Mouse (Mus musculus) layer of hippocampus, postnatal 36 days (tissue): ENCODE measurements around the gene Dmgdh. TPM values are rescaled to one million over a fixed set of nuclear protein-coding genes. Genes with fewer than 3 reads are reported as not detected.

Experiments
- DNase-seq, 2 experiments: peaks; one replicate each; pipeline ENCODE4 v3.0.0; 2022
- total RNA-seq, 2 experiments: library from RNA; stranded (reverse); gene quantifications; 2 replicates each; pipeline ENCODE4 v1.2.3; 2021

The Dmgdh gene
- total RNA-seq, 2 experiments from 2014 or later = 0.20 to 0.32 TPM

- DNase-seq = no peak
These were observed 37.0 kb downstream of the Dmgdh start for GRCm38 (mm10) chr13:93711226-93711625.

GRCm38 (mm10) chr13:93712362-93712761, 38.1 kb downstream of the Dmgdh start:
- no peak for DNase-seq

- no peak for DNase-seq
These were observed 39.6 kb downstream of the Dmgdh start for GRCm38 (mm10) chr13:93713826-93714225.

- DNase-seq = no peak
These were observed 42.9 kb downstream of the Dmgdh start for GRCm38 (mm10) chr13:93717113-93717512.

- DNase-seq = peak; percentile 55 to 70
These were observed 44.7 kb downstream of the Dmgdh start for GRCm38 (mm10) chr13:93718948-93719347.

- peak; percentile 15 to 18 for DNase-seq
These were observed 47.7 kb downstream of the Dmgdh start for GRCm38 (mm10) chr13:93721916-93722315.

GRCm38 (mm10) chr13:93723455-93723854, 49.2 kb downstream of the Dmgdh start:
- DNase-seq = no peak

GRCm38 (mm10) chr13:93724206-93724605, 50.0 kb downstream of the Dmgdh start:
- no peak for DNase-seq

- no peak for DNase-seq
These were observed 61.0 kb downstream of the Dmgdh start for GRCm38 (mm10) chr13:93735131-93735636.

- DNase-seq = no peak
These were observed 69.9 kb downstream of the Dmgdh start for GRCm38 (mm10) chr13:93744118-93744517.

- DNase-seq = no peak
These were observed 78.6 kb downstream of the Dmgdh start for GRCm38 (mm10) chr13:93752597-93753400.

- no peak for DNase-seq
These were observed 80.9 kb downstream of the Dmgdh start for GRCm38 (mm10) chr13:93755084-93755483.

- DNase-seq = no peak
These were observed 82.4 kb downstream of the Dmgdh start for GRCm38 (mm10) chr13:93756674-93757073.

- DNase-seq = no peak
These were observed 83.3 kb downstream of the Dmgdh start for GRCm38 (mm10) chr13:93757514-93757913.

- DNase-seq = no peak
These were observed 84.1 kb downstream of the Dmgdh start for GRCm38 (mm10) chr13:93758149-93758898.

GRCm38 (mm10) chr13:93761831-93762230, 87.6 kb downstream of the Dmgdh start:
- DNase-seq = no peak

GRCm38 (mm10) chr13:93762879-93763278, 88.6 kb downstream of the Dmgdh start:
- DNase-seq = no peak

GRCm38 (mm10) chr13:93764321-93764973, 90.2 kb downstream of the Dmgdh start:
- DNase-seq = no peak

- no peak for DNase-seq
These were observed 96.9 kb downstream of the Dmgdh start for GRCm38 (mm10) chr13:93771031-93771587.

GRCm38 (mm10) chr13:93771588-93772278, 97.5 kb downstream of the Dmgdh start, which contains the start of gene Arsb:
Arsb (plus strand) TSS chr13:93771630.
- peak; percentile 78 to 80 for DNase-seq

- no peak for DNase-seq
These were observed 98.0 kb downstream of the Dmgdh start for GRCm38 (mm10) chr13:93772279-93772636.

GRCm38 (mm10) chr13:93772861-93773260, 98.6 kb downstream of the Dmgdh start:
- DNase-seq = no peak
